Mouse (Mus musculus) limb, embryonic 11.5 days (tissue): ENCODE results near the gene Gstp3. TPM values are rescaled to one million over a fixed set of nuclear protein-coding genes. Genes with fewer than 3 reads are reported as not detected.

Source experiments
- ATAC-seq: fragments of 200-750 bp; cut with Nextera tagmentation; 2 replicates; pipeline ENCODE4 v1.8.0; 2017; ENCODE audit warnings: low read depth; ENCODE audit not compliant: insufficient number of reproducible peaks, low FRiP score, low TSS enrichment
- DNase-seq: peaks from one replicate; pipeline ENCODE4 v3.0.0-alpha.2; 2015; ENCODE audit warnings: low spot score
- H3K27ac ChIP-seq: fragments of 300-500 bp; sonication (generic); replicated peaks from 2 replicates; pipeline ENCODE4 v1.5.1; 2014; ENCODE audit warnings: low read depth, mild to moderate bottlenecking, low read length
- H3K27me3 ChIP-seq: fragments of 300-500 bp; sonication (generic); 2 replicates; pipeline ENCODE4 v1.6.1; 2014; ENCODE audit warnings: mild to moderate bottlenecking, low read length, mixed read lengths; ENCODE audit not compliant: control insufficient read depth, insufficient read depth
- H3K36me3 ChIP-seq: fragments of 300-500 bp; sonication (generic); 2 replicates; pipeline ENCODE4 v1.6.1; 2014; ENCODE audit warnings: mild to moderate bottlenecking, low read length, moderate library complexity, mixed read lengths; ENCODE audit not compliant: control insufficient read depth, insufficient read depth
- H3K4me1 ChIP-seq: fragments of 300-500 bp; sonication (generic); 2 replicates; pipeline ENCODE4 v1.6.1; 2014; ENCODE audit warnings: low read length, mixed read lengths; ENCODE audit not compliant: control insufficient read depth, insufficient read depth
- H3K4me2 ChIP-seq: fragments of 300-500 bp; sonication (generic); 2 replicates; pipeline ENCODE4 v1.6.1; 2014; ENCODE audit warnings: low read depth, mild to moderate bottlenecking, moderate library complexity; ENCODE audit not compliant: severe bottlenecking
- H3K4me3 ChIP-seq: fragments of 300-500 bp; sonication (generic); 2 replicates; pipeline ENCODE4 v1.5.1; 2014; ENCODE audit warnings: low read depth, low read length
- H3K9ac ChIP-seq: fragments of 300-500 bp; sonication (generic); 2 replicates; pipeline ENCODE4 v1.6.1; 2014; ENCODE audit warnings: mild to moderate bottlenecking, low read length
- H3K9me3 ChIP-seq: fragments of 300-500 bp; sonication (generic); 2 replicates; pipeline ENCODE4 v1.6.1; 2016; ENCODE audit warnings: low read length; ENCODE audit not compliant: control insufficient read depth
- WGBS: fragments of 180-500 bp; shearing (Covaris S2); extraction: QIAGEN DNeasy Blood & Tissue Kit; methylation state at CpG from one replicate; pipeline ENCODE4 v1.1.7; 2014; 5-methylcytosine and 5-hydroxymethylcytosine counted together
- polyA plus RNA-seq: library from polyadenylated mRNA; unstranded; fragments of >200 nt; fragmentation: Nextera tagmentation; extraction: Ambion mirVana; gene quantifications from 2 replicates; pipeline ENCODE4 v1.2.1, GENCODE M21; 2014

Gstp3 gene
- polyA plus RNA-seq, 1 experiment from 2014 or later, result 0.23 TPM

DNA sequence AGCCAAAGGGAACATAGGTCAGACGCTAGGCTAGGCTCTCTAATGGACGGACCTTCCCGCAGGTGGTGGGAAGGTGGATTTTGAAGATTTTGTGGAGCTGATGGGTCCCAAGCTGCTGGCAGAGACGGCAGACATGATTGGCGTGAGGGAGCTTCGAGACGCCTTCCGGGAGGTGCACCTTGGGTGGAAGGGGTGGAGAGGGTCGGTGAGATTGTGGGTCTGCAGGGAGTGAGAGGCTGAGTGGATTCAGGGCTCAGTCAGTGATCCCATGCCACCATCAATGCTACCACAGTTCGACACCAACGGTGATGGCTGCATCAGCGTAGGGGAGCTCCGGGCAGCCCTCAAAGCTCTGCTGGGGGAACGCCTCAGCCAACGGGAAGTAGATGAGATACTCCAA is 26.8 kb upstream of the Gstp3 start:
- no peak overlapping the region for H3K9ac ChIP-seq
- no peaks in the 10 kb centered on the region for H3K9me3 ChIP-seq
- H3K27ac ChIP-seq, result no peak overlapping the region
- DNase-seq (no peak), ATAC-seq (no peak)
- H3K4me3 ChIP-seq, result no peak overlapping the region
- no peaks in the 10 kb centered on the region for H3K4me1 ChIP-seq
- no peaks in the 10 kb centered on the region for H3K36me3 ChIP-seq
- 90% methylated on average over 15 of the region's 15 CpGs for WGBS
- H3K4me2 ChIP-seq, result no peak overlapping the region
- H3K27me3 ChIP-seq, result peaks cover 3% of the 10 kb centered on the region; the same call in 1 of the 2 replicates

DNA sequence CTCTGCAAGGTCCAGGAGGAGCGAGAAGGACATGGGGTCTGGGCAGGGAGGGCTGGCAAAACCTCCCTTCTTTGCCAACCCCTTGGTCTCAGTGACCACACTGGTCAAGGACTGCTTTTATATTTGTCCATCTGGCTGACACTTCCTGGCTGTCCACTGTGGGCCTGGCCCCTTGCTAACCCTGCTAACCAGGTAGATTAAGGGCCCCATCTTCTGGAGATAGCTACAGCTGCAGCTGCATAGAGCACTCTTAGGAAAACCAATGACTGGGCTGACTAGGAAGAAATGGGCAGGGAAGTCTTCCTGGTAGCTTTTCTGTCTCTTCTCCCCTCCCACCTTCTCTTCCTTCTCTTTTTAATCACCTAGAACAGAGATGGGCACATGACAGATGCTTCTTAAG is 25.6 kb upstream of the Gstp3 start:
- Histone ChIP-seq H3K27ac (no peak overlapping the region), H3K4me2 (no peak overlapping the region), H3K36me3 (no peaks in the 10 kb centered on the region), H3K4me3 (no peak overlapping the region), H3K4me1 (no peaks in the 10 kb centered on the region), H3K9me3 (no peaks in the 10 kb centered on the region), H3K27me3 (peaks cover 3% of the 10 kb centered on the region; the same call in 1 of the 2 replicates), H3K9ac (no peak overlapping the region)
- WGBS, result 85% methylated on average over 1 of the region's 1 CpGs
- ATAC-seq (no peak), DNase-seq (no peak)

DNA sequence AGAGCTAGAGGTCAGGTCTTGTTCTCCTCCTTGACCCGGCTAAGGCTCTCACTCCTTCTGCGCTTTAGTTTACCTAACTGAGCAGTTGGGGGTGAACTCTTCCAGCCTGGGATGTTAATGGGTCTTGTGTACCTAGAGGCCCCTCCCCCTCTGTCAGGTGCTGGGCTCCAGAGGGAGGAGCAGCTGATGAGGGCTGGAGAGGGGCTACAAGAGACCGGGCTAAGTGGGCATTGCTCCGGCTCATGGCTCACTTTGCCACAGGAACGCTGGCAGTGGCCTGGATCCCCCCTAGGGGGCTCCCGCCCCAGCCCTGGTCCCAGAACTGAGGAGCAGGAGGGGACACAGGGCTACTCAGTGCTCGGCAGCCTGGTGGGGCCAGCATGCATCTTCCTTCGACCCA is 24.5 kb upstream of the Gstp3 start:
- ATAC-seq (no peak), DNase-seq (no peak)
- Histone ChIP-seq H3K4me1 (no peaks in the 10 kb centered on the region), H3K4me2 (no peak overlapping the region), H3K9ac (no peak overlapping the region), H3K27me3 (peaks cover 3% of the 10 kb centered on the region; the same call in 1 of the 2 replicates), H3K4me3 (no peak overlapping the region), H3K36me3 (no peaks in the 10 kb centered on the region), H3K9me3 (no peaks in the 10 kb centered on the region), H3K27ac (no peak overlapping the region)
- 24% methylated on average over 8 of the region's 8 CpGs for WGBS

GRCm38 (mm10) chr19:4083316-4083715 is 23.9 kb upstream of the Gstp3 start:
- WGBS, result 88% methylated on average over 7 of the region's 7 CpGs
- Histone ChIP-seq H3K36me3 (no peaks in the 10 kb centered on the region), H3K9ac (no peak overlapping the region), H3K4me1 (no peaks in the 10 kb centered on the region), H3K27me3 (peaks cover 3% of the 10 kb centered on the region; the same call in 1 of the 2 replicates), H3K9me3 (no peaks in the 10 kb centered on the region), H3K27ac (no peak overlapping the region), H3K4me3 (no peak overlapping the region), H3K4me2 (no peak overlapping the region)
- DNase-seq, result no peak
- no peak for ATAC-seq

GRCm38 (mm10) chr19:4082219-4082965 is 23.0 kb upstream of the Gstp3 start:
- Histone ChIP-seq H3K4me1 (no peaks in the 10 kb centered on the region), H3K27ac (no peak overlapping the region), H3K9ac (no peak overlapping the region), H3K4me2 (no peak overlapping the region), H3K36me3 (no peaks in the 10 kb centered on the region), H3K9me3 (no peaks in the 10 kb centered on the region), H3K4me3 (no peak overlapping the region), H3K27me3 (peaks cover 3% of the 10 kb centered on the region; the same call in 1 of the 2 replicates)
- ATAC-seq (no peak), DNase-seq (no peak)
- WGBS, result 82% methylated on average over 11 of the region's 11 CpGs

DNA sequence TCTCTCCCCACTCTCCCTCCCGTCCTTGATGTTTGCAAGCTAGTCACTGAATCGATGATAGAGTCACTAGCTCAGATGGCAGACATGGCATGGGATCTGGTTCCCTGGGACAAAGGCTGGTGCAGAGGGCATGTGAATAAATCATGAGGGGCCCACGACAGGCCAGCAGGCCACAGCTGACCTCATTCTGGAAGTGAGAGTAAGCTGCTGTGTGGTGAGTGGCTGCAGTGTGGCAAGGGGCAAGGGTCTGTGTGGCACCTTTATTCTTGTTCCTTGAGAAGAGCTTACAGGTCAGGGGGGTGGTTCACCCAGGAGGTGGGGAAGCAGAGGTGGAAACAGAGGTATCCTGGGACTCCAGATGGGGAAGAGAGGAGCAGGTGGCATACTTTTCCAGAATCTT is 22.0 kb upstream of the Gstp3 start, which contains the start of gene Cabp2:
Gene Cabp2, plus strand, starts transcription at position 185 of the 400 bp plus-strand sequence.
- no peak for DNase-seq
- Histone ChIP-seq H3K9me3 (no peaks in the 10 kb centered on the region), H3K27me3 (peaks cover 3% of the 10 kb centered on the region; the same call in 1 of the 2 replicates), H3K36me3 (no peaks in the 10 kb centered on the region), H3K4me2 (no peak within 1 kb of the TSS), H3K9ac (no peak within 1 kb of the TSS), H3K27ac (no peak within 1 kb of the TSS), H3K4me3 (no peak within 1 kb of the TSS), H3K4me1 (no peaks in the 10 kb centered on the region)
- no peak for ATAC-seq
- WGBS, result 64% methylated on average over 3 of the region's 3 CpGs

- peaks cover 3% of the 10 kb centered on the region; the same call in 1 of the 2 replicates for H3K27me3 ChIP-seq
- H3K27ac ChIP-seq, result no peak overlapping the region
- H3K4me1 ChIP-seq, result no peaks in the 10 kb centered on the region
- no peak overlapping the region for H3K9ac ChIP-seq
- 66% methylated on average over 8 of the region's 8 CpGs for WGBS
- H3K4me2 ChIP-seq, result no peak overlapping the region
- no peak for DNase-seq
- no peak for ATAC-seq
- H3K4me3 ChIP-seq, result no peak overlapping the region
- H3K9me3 ChIP-seq, result no peaks in the 10 kb centered on the region
- H3K36me3 ChIP-seq, result no peaks in the 10 kb centered on the region
Measured at GRCm38 (mm10) chr19:4080511-4081009, 21.2 kb upstream of the Gstp3 start.

DNA sequence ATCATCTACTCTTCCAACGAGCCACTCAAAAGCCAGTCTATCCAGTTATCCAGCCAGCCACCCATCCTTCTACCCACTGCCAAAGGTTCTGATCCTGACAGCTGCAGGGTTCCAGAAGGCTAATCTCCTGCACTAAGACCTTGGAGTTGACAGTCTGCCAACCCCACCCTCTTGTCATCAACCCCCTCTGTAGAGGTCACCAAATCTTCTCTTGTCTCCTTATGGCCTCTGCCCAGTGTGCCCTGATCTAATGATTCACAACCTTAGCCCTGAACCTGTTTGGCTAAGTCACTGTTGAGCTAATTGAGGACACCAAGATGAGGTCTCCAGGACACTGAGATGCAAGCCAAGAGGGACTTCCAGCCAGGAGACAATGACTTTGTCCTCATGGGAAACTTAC is 20.2 kb upstream of the Gstp3 start:
- peaks cover 3% of the 10 kb centered on the region; the same call in 1 of the 2 replicates for H3K27me3 ChIP-seq
- H3K27ac ChIP-seq, result no peak overlapping the region
- H3K9ac ChIP-seq, result no peak overlapping the region
- no peaks in the 10 kb centered on the region for H3K9me3 ChIP-seq
- no peak overlapping the region for H3K4me3 ChIP-seq
- WGBS, result 84% methylated on average over 1 of the region's 1 CpGs
- ATAC-seq (no peak), DNase-seq (no peak)
- H3K36me3 ChIP-seq, result no peaks in the 10 kb centered on the region
- no peaks in the 10 kb centered on the region for H3K4me1 ChIP-seq
- no peak overlapping the region for H3K4me2 ChIP-seq
